Mouse (Mus musculus): Measurements from ENCODE around the gene Ntrk2.

- no peak for TF ChIP-seq CTCF (IDR thresholded peaks at IDR 0.05; ENCODE audit: low read depth)
- no peak for TF ChIP-seq EP300 (IDR thresholded peaks at IDR 0.05; ENCODE audit: low read depth)
Measured at GRCm38 (mm10) chr13:59065677-59066076, 259.3 kb downstream of the Ntrk2 start.
